Mouse (Mus musculus) megakaryocyte, embryonic 14.5 days (primary cell): Measurements from ENCODE around the gene Apc2.

Source experiments
- FLI1 ChIP-seq: IDR thresholded peaks from 2 replicates; pipeline ENCODE4 v1.6.1; 2012; ENCODE audit warnings: low read length, inconsistent platforms, mixed read lengths
- GATA1 ChIP-seq: IDR thresholded peaks from 3 replicates; pipeline ENCODE4 v1.6.1; 2012; ENCODE audit warnings: mixed read lengths, low read length, inconsistent platforms, borderline replicate concordance

DNA sequence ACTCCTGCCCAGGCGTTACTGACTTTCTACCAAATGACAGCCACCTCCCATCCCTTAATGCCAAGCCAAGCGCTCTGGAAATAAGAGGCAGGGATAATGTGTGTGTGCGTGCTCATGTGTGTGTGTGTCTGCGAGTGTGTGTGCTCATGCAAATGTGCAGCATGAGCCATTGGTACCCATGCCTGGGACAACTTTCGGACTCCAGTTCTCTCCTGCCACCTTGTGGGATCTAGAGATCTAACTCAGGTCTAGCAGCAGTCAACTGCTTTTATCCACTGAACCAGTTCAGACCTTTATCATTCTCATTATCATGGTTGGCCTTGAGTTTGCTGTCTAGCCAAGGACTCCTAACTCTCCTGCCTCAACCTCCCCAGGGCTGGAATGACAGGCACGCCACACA, 47.9 kb upstream of the Apc2 start:
- TF ChIP-seq FLI1 (no peak), GATA1 (no peak)
